Mouse (Mus musculus): ENCODE results near the gene Rbm8a2.
"Not testable (repeated sequence)": the region's sequence is repeated elsewhere in the genome, so short reads cannot be mapped to it uniquely, and the experiment has no call there.

DNA sequence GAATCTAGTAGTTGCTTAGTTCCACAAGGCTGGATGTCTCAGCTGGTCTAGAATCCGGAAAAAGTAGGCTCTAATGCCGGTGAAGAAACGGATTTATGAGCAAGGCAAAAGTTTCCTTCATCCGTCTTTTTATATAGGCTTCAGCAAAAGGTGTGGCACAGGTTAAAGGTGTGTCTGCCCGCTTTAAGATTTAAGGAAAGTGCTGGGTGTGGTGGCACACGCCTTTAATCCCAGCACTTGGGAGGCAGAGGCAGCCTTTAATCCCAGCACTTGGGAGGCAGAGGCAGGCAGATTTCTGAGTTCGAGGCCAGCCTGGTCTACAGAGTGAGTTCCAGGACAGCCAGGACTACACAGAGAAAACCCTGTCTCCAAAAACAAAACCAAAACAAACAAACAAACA is at the start of gene Rbm8a2:
- not testable (repeated sequence) for TF ChIP-seq POLR2A, CTCF (IDR thresholded peaks at IDR 0.05; ENCODE audit: extremely low read depth, insufficient read depth, low read length)

Data from cortical plate, adult 2 months (tissue).